Mouse (Mus musculus): Measurements from ENCODE around the gene Fcgrt.
"Not testable (repeated sequence)": the region's sequence is repeated elsewhere in the genome, so short reads cannot be mapped to it uniquely, and the experiment has no call there.

Fcgrt gene

DNA sequence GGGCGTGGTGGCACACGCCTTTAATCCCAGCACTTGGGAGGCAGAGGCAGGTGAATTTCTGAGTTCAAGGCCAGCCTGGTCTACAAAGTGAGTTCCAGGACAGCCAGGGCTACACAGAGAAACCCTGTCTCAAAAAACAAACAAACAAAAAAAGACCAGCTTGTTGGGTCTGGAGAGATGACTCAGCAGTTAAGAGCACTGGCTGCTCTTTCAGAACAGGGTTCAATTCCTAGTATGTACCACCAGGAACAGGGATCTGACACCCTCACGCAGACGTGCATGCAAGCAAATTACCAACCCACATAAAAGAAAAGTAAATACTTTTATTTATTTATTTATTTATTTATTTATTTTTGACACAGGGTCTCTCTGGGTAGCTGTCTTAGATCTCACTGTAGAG is 6.4 kb upstream of the Fcgrt start:
- not testable (repeated sequence) for DNase-seq (ENCODE audit: low spot score in 2 of 2)

DNA sequence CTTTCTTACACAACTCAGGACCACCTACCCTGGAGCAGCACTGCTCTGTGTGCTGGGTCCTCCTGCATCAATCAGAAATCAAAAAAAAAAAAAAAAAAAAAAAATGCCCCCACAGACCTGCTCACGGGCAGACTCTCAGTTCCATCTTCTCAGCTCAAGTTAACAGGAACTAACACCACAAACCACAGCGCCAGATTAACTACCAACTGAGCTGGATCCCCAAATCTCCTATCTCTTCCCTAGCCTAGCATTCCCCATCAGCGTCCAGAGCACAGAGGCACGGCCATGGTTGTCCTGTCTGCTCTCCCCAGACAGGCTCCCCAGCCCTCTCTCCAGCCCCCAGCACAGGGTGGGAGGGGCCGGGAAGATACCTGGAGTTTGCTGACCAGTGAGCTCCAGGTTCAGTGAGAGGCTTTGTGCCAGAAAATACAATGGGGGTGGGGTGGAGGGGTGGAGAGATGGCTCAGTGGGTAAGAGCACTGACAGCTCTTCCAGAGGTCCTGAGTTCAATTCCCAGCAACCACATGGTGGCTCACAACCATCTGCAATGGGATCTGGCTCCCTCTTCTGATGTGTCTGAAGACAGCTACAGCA is 3.5 kb upstream of the Fcgrt start:
- no peak for DNase-seq (ENCODE audit: low spot score in 2 of 2)

DNA sequence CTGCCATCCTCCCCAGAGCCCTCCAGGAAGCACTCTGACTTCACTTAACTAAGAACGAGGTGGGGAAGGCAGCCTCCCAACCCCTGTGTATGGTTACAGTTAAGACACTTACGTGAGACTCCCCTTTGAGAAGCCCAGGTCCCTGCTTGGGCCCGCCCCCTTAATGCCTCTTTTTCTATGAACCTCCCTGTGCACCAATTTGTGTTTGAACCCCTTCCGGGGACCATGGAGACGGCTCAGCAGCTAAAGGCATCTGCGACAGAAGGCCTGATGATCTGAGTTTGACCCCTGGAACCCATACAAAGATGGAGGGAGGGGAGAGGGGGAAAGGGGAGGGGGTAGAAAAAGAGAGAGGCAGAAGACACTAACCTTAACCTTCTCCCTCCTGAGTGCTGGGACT is 2.8 kb upstream of the Fcgrt start:
- no peak for DNase-seq (ENCODE audit: low spot score in 2 of 2)

GRCm38 (mm10) chr7:45105491-45105890 is 1.8 kb upstream of the Fcgrt start:
- no peak for DNase-seq (ENCODE audit: low spot score in 2 of 2)

- no peak for DNase-seq (ENCODE audit: low spot score in 2 of 2)
These were observed 1.3 kb upstream of the Fcgrt start for GRCm38 (mm10) chr7:45104941-45105340.

- no peak for DNase-seq (ENCODE audit: low spot score in 2 of 2)
These were observed 588 bp downstream of the Fcgrt start for GRCm38 (mm10) chr7:45102940-45103585.

- DNase-seq (ENCODE audit: low spot score in 2 of 2): no peak
These were observed 1.2 kb downstream of the Fcgrt start for GRCm38 (mm10) chr7:45102441-45102840.

DNA sequence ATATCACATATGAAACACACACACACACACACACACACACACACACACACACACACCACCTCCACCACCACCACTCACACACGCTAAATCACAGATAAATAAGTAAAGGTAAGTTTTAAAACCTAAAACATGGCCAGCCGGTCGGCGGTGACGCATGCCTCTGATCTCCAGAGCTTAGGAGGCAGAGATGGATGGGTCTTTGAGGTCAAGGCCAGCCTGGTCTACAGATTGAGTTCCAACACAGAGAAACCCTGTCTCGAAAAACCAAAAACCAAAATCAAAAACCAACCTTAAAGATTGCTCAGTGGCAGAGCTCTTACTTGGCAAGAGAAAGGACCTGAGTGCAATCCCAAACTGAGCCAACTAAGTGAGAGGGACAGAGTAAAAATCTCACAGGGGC is 3.6 kb downstream of the Fcgrt start:
- DNase-seq (ENCODE audit: low spot score in 2 of 2): no peak

DNA sequence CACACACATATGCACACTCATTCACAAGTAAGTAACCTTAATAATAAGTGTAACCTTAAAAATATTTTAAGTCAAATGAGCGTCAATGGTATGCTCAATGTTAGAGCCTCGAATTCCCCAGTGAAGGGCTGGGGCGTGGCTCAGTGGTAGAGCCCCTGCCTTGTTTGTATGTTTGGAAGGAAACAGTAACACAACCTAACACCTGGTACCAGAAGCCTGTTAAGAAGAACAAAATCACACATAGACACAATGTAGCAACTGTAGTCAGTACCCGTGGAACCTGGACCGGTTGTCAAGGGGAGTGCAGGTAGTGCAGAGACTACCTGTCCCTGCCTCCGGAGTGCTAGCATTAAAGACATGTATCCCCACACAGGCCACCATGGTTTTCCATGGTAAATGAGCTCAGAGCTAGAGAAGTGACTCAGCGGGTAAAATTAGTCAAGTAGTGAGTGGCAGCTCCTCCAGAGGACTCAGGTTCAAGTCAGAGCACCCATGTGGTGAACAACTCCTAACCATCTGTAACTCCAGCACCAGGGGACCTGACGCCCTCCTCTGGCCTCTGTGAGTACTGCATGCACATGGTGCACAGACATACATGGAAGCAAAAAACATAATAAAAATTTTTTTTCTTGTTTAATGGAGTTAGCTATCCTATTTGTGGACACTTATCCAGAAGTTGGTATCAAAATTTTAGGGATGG is 5.0 kb downstream of the Fcgrt start:
- DNase-seq (ENCODE audit: low spot score in 2 of 2): no peak

GRCm38 (mm10) chr7:45097479-45097878 is 6.2 kb downstream of the Fcgrt start:
- no peak for DNase-seq (ENCODE audit: low spot score in 2 of 2)

- not testable (repeated sequence) for DNase-seq (ENCODE audit: low spot score in 2 of 2)
These were observed 7.7 kb downstream of the Fcgrt start for GRCm38 (mm10) chr7:45095965-45096364.

- no peak for DNase-seq (ENCODE audit: low spot score in 2 of 2)
These were observed 8.3 kb downstream of the Fcgrt start for GRCm38 (mm10) chr7:45095367-45095766.

DNA sequence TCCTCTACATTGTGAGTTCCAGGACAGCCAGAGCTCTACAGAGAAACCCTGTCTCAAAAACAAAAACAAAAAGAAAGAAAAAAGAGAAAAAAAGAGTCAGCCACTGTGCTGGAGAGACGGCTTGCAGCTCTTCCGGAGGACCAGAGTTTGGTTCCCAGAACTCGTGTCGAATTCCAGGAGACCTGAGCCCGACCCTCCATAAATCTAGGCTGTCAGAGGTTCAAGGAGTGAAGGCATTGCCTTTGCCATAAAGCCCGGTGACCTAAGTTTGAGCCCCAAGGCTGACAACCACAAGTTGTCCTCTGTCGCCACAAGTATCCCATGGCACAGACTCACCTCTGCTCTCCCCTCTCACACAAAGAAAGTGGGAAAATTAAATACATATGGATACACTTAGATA is 9.5 kb downstream of the Fcgrt start:
- no peak for DNase-seq (ENCODE audit: low spot score in 2 of 2)

GRCm38 (mm10) chr7:45093516-45093905 is 10.1 kb downstream of the Fcgrt start:
- no peak for DNase-seq (ENCODE audit: low spot score in 2 of 2)

- DNase-seq (ENCODE audit: low spot score in 2 of 2): no peak
These were observed 10.7 kb downstream of the Fcgrt start for GRCm38 (mm10) chr7:45092828-45093515.

- peak in 1 of 2 experiments; percentile 33 for DNase-seq (ENCODE audit: low spot score in 2 of 2)
These were observed 11.6 kb downstream of the Fcgrt start, which contains the start of gene Rcn3 for GRCm38 (mm10) chr7:45092048-45092447. Rcn3 (minus strand) TSS chr7:45092221.

DNA sequence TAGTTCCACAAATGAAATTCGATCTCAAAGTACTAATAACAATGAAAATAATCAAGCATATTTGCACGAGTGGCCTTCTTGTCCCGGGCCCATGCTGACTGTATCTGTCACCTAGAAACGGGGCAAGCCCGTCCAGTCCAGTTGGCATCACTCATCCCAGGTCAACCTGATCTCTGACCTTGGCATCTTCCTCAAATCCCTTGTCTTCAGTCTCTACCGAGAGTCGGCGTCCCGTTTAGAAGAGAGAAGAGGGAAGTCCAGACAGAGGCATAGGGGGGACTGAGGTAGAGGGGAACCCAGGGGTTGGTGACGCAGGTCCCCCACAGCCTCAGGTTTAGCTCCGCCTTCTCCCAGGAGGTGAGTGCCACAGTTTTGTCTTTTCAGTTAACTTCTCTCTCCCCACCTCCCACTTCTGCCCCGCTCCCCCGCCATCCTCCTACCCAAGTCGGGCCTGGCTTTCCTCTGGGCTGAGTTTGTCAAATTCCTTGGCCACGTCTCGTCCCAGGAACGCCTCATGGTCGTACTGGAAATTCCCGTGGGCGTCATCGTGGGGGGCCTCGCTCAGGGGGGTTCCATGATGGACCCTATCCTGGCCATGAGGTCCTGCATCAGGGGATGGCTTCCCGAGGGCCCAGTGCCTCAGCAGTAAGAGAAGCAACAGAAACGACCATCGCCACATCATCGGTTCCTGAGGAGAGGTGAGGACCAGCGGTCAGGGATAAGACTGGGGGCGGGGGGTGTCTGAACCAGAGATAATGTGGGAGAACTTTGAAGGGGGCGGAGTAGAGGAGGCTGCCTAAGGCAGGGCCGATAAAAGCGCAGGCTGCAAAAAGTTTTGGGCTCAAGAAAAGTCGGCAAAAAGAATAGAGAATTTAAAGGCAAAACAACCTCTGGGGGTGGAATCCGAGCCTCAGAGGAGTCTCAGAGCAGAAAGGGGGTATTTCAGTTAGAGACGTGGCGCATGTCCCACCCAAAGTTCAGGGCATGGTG is 12.4 kb downstream of the Fcgrt start:
- DNase-seq (ENCODE audit: low spot score in 2 of 2): no peak

DNA sequence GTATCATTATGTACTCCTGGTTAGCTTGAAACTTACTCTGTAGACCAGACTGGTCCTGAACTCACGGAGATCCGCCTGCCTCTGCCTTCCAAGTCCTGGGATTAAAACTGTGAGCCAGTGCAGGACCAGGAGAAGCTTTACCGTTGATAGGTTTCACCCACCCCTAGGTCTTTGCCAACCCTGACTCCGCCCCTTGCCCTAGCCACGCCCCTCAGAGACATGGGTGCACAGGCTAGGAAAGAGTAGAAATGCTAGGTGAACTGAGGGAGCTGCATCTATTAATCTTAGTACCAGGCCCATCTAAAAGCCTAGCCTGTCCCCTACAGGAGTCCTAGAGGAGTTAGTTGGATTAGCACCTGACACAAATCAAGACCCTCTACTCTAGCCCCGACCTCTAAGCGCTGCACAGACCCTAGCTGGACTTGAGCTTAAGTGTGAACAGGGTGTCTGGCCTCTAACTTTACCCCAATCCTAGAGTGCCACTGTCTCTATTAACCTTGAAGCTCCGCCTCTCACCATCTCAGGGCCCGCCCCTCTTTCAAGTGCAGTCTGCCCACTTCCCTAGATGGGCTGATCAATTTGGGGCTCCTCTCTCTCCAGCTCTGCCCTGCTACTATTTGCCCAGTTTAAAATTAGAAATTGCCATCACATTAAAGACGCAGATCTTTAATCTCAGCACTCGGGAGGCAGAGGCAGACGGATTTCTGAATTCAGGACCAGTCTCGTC is 13.2 kb downstream of the Fcgrt start:
- DNase-seq (ENCODE audit: low spot score in 2 of 2): peak in 1 of 2 experiments; percentile 31

DNA sequence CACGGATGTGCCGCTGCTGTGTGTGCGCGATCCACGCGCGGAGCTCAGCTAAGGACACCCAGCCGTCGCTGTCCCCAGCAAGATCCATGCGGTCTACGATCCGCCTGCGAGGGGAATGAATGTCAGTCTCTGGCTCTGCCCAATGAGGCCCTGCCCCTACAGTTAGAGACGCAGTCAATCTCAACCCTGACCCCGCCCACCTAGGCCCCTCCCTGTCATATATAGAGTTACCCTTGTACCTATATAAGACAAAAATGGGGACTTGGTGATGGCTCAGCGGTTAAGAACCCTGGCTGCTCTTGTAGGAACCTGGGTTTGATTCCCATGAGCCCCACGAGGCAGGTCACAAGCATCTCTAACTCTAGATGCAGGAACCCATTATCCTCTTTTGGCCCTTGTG is 15.1 kb downstream of the Fcgrt start:
- no peak for DNase-seq (ENCODE audit: low spot score in 2 of 2)

DNA sequence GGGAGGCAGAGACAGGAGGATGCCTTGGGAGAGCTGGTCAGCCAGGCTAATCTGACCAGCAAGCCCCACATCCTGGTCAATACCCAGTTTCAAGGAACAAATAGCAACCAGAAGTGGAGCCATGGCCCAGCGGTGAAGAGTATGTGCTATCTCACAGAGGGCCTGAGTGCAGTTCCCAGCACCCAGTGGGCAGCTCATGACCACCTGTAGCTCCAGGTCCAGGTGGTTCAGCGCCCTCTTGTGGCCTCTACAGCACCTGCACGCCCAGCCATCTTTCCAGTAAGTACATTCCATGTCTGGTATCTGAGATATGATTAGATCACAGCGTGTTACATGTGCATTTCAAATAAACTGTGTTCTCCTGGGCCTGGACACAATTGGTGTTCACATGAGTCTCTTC is 17.6 kb downstream of the Fcgrt start:
- DNase-seq (ENCODE audit: low spot score in 2 of 2): no peak
